In the genomic region with DNA sequence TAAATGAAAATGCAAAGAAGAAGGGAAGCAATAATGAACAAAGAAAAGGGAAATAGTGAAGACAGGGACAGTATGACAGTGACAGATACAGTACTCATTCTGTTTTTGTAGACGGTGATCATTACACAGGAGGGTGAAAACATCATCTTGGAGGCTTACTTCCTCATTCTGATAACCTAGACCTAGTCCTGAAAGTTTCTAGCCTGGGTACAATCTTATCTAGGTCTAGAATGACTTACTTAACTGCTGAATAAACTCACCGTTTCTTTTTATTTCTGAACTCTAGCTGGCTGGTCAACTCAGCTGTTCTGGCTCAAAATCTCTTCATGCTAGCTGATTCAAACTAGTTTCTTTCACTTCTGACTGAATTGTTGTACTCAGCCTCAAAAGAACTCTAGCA, we compare ENCODE assay signal across 27 mouse cellular contexts. TPM values are rescaled to one million over a fixed set of nuclear protein-coding genes. Genes with fewer than 3 reads are reported as not detected.
DNase-seq lines count a peak whose midpoint lies in the region; ATAC-seq and TF ChIP-seq lines count a peak whose summit lies in the region.
"Had no signal": no experiment of that assay in that cellular context is flagged by ENCODE, and none has a peak within 500 bp of the region (broad histone marks: within the 10 kb centered on the region; RNA-seq: fewer than 3 reads in every experiment).

No protein-coding gene starts in this region.

- no peaks in the 10 kb centered on the region for H3K9me3 ChIP-seq in MEL (replicated peaks; ENCODE audit: insufficient read depth, low read length)
- H3K9me3 ChIP-seq in liver, embryonic 11.5 days (ENCODE audit: control insufficient read depth, low read length) = peaks cover 14% of the 10 kb centered on the region
- H3K9me3 ChIP-seq: intestine, embryonic 15.5 days had no signal

- H3K79me2 ChIP-seq in MEL (ENCODE audit: control insufficient read depth, insufficient read depth, low read length, poor library complexity) = peaks cover 19% of the 10 kb centered on the region

- no peak for TF ChIP-seq POLR2A in MEL (IDR thresholded peaks at IDR 0.05; ENCODE audit: control insufficient read depth in 1 of 2, insufficient read depth in 1 of 2, low read depth in 1 of 2, low read length in 2 of 2, poor library complexity in 1 of 2)
- TF ChIP-seq POLR2A in embryonic fibroblast, embryonic 13.5 days (IDR thresholded peaks at IDR 0.05; ENCODE audit: low read depth, low read length) = no peak

- peak overlapping the region in 1 of 2 experiments; percentile 10; a peak in 3 of 4 replicates for H3K4me3 ChIP-seq in MEL (ENCODE audit: control insufficient read depth in 1 of 2, insufficient read depth in 1 of 2, low read depth in 2 of 2, low read length in 2 of 2)
- H3K4me3 ChIP-seq in embryonic fibroblast, embryonic 13.5 days (ENCODE audit: insufficient read depth, low read length) = no peak overlapping the region
- H3K4me3 ChIP-seq in liver, embryonic 11.5 days (ENCODE audit: low read depth, low read length) = no peak overlapping the region
- H3K4me3 ChIP-seq: embryonic facial prominence, embryonic 12.5 days; embryonic facial prominence, embryonic 15.5 days; erythroblast, embryonic 14.5 days; forebrain, embryonic 12.5 days; forebrain, embryonic 15.5 days; hindbrain, embryonic 13.5 days; intestine, embryonic 15.5 days had no signal

- DNase-seq in MEL (ENCODE audit: low read depth, low spot score) = peak; percentile 88
- no peak for DNase-seq in gastrocnemius, adult 18-20 months (ENCODE audit: low spot score)
- no peak for DNase-seq in left cerebral cortex, postnatal 4 days
- DNase-seq in liver, embryonic 11.5 days (ENCODE audit: low spot score) = no peak
- DNase-seq: adrenal gland, adult 2 months; adrenal gland, postnatal 14 days; cerebellum, adult 11 months; cerebellum, adult 2 months; cerebellum, adult 9-11 months; cerebellum, postnatal 25 days; gastrocnemius, postnatal 10 days; gastrocnemius, postnatal 36 days; heart, adult 11 months; kidney, adult 11 months had no signal

- ATAC-seq in megakaryocyte progenitor cell, adult 5-6 weeks (replicated peaks; ENCODE audit: poor library complexity) = peak; percentile 63
- ATAC-seq in liver, embryonic 11.5 days (replicated peaks; ENCODE audit: low FRiP score) = no peak
- ATAC-seq: CD4-positive, CD25-positive, alpha-beta regulatory T cell, adult 4 months; forebrain, embryonic 15.5 days; hindbrain, embryonic 16.5 days; intestine, embryonic 15.5 days; Patski had no signal

- H3K36me3 ChIP-seq in MEL (ENCODE audit: control insufficient read depth in 1 of 2, insufficient read depth in 2 of 2, low read length in 2 of 2) = peaks cover 11 to 20% of the 10 kb centered on the region in 2 experiments
- H3K36me3 ChIP-seq in liver, embryonic 11.5 days (ENCODE audit: control insufficient read depth, insufficient read depth, low read length) = peaks cover 7% of the 10 kb centered on the region; the same call in 1 of the 2 replicates
- H3K36me3 ChIP-seq: intestine, embryonic 15.5 days had no signal

- peak; percentile 75 to 81 for TF ChIP-seq EP300 in MEL (IDR thresholded peaks at IDR 0.05; ENCODE audit: low read depth in 1 of 2, low read length in 2 of 2)

- TF ChIP-seq CTCF in MEL (IDR thresholded peaks at IDR 0.05 in 2 of 3, conservative IDR thresholded peaks at IDR 0.05 in 1 of 3; ENCODE audit: control insufficient read depth in 1 of 3, insufficient read depth in 1 of 3, low read depth in 2 of 3, low read length in 3 of 3, poor library complexity in 1 of 3, severe bottlenecking in 1 of 3) = no peak
- no peak for TF ChIP-seq CTCF in embryonic fibroblast, embryonic 13.5 days (IDR thresholded peaks at IDR 0.05; ENCODE audit: borderline replicate concordance, insufficient read depth, low read length)

- H3K27me3 ChIP-seq in MEL (ENCODE audit: control insufficient read depth in 1 of 2, insufficient read depth in 2 of 2, low read length in 2 of 2) = no peaks in the 10 kb centered on the region
- no peaks in the 10 kb centered on the region for H3K27me3 ChIP-seq in liver, embryonic 11.5 days (replicated peaks; ENCODE audit: control insufficient read depth, insufficient read depth, low read length)
- H3K27me3 ChIP-seq: embryonic facial prominence, embryonic 12.5 days; embryonic facial prominence, embryonic 15.5 days; forebrain, embryonic 12.5 days; forebrain, embryonic 15.5 days; hindbrain, embryonic 13.5 days; intestine, embryonic 15.5 days; Patski had no signal

- H3K4me1 ChIP-seq in MEL (ENCODE audit: control insufficient read depth in 1 of 2, insufficient read depth in 2 of 2, low read length in 2 of 2) = peaks cover 4 to 12% of the 10 kb centered on the region in 2 experiments
- H3K4me1 ChIP-seq in embryonic fibroblast, embryonic 13.5 days (ENCODE audit: control insufficient read depth, insufficient read depth, low read length) = peaks cover 3% of the 10 kb centered on the region; the same call in 1 of the 2 replicates
- no peaks in the 10 kb centered on the region for H3K4me1 ChIP-seq in liver, embryonic 11.5 days (replicated peaks; ENCODE audit: control insufficient read depth, insufficient read depth, low read length)
- H3K4me1 ChIP-seq: embryonic facial prominence, embryonic 12.5 days; embryonic facial prominence, embryonic 15.5 days; forebrain, embryonic 12.5 days; forebrain, embryonic 15.5 days; hindbrain, embryonic 13.5 days; intestine, embryonic 15.5 days had no signal

- peak overlapping the region; percentile 82 for H3K27ac ChIP-seq in MEL (ENCODE audit: control insufficient read depth, low read depth, low read length)
- 0 out of 2 replicates have a peak overlapping the region, but pooled peaks have one; percentile 59 for H3K27ac ChIP-seq in embryonic fibroblast, embryonic 13.5 days (ENCODE audit: insufficient read depth, low read length)
- H3K27ac ChIP-seq in liver, embryonic 11.5 days (ENCODE audit: low read depth, low read length) = no peak overlapping the region
- H3K27ac ChIP-seq: embryonic facial prominence, embryonic 12.5 days; embryonic facial prominence, embryonic 15.5 days; forebrain, embryonic 12.5 days; forebrain, embryonic 15.5 days; hindbrain, embryonic 13.5 days; intestine, embryonic 15.5 days had no signal

- no peak for TF ChIP-seq RAD21 in MEL (IDR thresholded peaks at IDR 0.05; ENCODE audit: low read depth, low read length)

- H3K9ac ChIP-seq in MEL (ENCODE audit: control insufficient read depth, low read depth, low read length, poor library complexity, severe bottlenecking) = peak overlapping the region; percentile 32; the same call in 1 of the 2 replicates
- H3K9ac ChIP-seq in liver, embryonic 11.5 days (ENCODE audit: low read depth, low read length) = no peak overlapping the region
- H3K9ac ChIP-seq: embryonic facial prominence, embryonic 12.5 days; embryonic facial prominence, embryonic 15.5 days; forebrain, embryonic 12.5 days; forebrain, embryonic 15.5 days; hindbrain, embryonic 13.5 days; intestine, embryonic 15.5 days had no signal

- intact Hi-C loops in left cerebral cortex, postnatal 4 days (cut with DNase I) = no loop called here

- WGBS in liver, embryonic 11.5 days = 63% methylated on average over 2 of the region's 2 CpGs

- H3K4me2 ChIP-seq in liver, embryonic 11.5 days = no peak overlapping the region
- H3K4me2 ChIP-seq: embryonic facial prominence, embryonic 12.5 days; embryonic facial prominence, embryonic 15.5 days; forebrain, embryonic 12.5 days; forebrain, embryonic 15.5 days; heart, embryonic 11.5 days; hindbrain, embryonic 13.5 days; intestine, embryonic 15.5 days had no signal

TF ChIP-seq in MEL, 35 proteins besides CTCF, POLR2A, EP300 and RAD21:
- TF ChIP-seq CHD1 (IDR thresholded peaks at IDR 0.05; ENCODE audit: low read depth, low read length) = no peak
- no peak for TF ChIP-seq MYB (IDR thresholded peaks at IDR 0.05; ENCODE audit: low read depth, low read length)
- TF ChIP-seq GATA1 (IDR thresholded peaks at IDR 0.05; ENCODE audit: low read depth, low read length) = peak; percentile 82
- peak; percentile 89 for TF ChIP-seq ETS1 (IDR thresholded peaks at IDR 0.05; ENCODE audit: low read depth, low read length)
- TF ChIP-seq TAL1 (IDR thresholded peaks at IDR 0.05; ENCODE audit: low read length) = peak; percentile 27; the same call in 1 of the 2 replicates
- TF ChIP-seq TCF12 (IDR thresholded peaks at IDR 0.05; ENCODE audit: low read depth, low read length) = no peak
- TF ChIP-seq ELF1 (IDR thresholded peaks at IDR 0.05; ENCODE audit: low read depth, low read length) = peak; percentile 38; the same call in 1 of the 2 replicates
- no peak for TF ChIP-seq KAT2A (conservative IDR thresholded peaks at IDR 0.05; ENCODE audit: low read depth, low read length)
- TF ChIP-seq ZC3H11A (IDR thresholded peaks at IDR 0.05; ENCODE audit: low read depth, low read length) = no peak
- TF ChIP-seq HCFC1 (IDR thresholded peaks at IDR 0.05; ENCODE audit: low read depth, low read length) = no peak
- TF ChIP-seq MAZ (IDR thresholded peaks at IDR 0.05; ENCODE audit: low read depth, low read length) = no peak
- no peak for TF ChIP-seq MXI1 (IDR thresholded peaks at IDR 0.05; ENCODE audit: low read depth, low read length)
- no peak for TF ChIP-seq POLR2AphosphoS5 (IDR thresholded peaks at IDR 0.05; ENCODE audit: borderline replicate concordance, low read depth, low read length)
- TF ChIP-seq RCOR1 (IDR thresholded peaks at IDR 0.05; ENCODE audit: low read depth, low read length) = peak; percentile 55; the same call in 1 of the 2 replicates
- peak; percentile 65 for TF ChIP-seq SIN3A (IDR thresholded peaks at IDR 0.05; ENCODE audit: low read length)
TF ChIP-seq in MEL: peak in this region for 6.

RNA-seq across cellular contexts. Expression of gene 2010315B03Rik, which starts 37.4 kb away (rescaled TPM):
- 2.5 and 4.2 TPM in 2 replicates for total RNA-seq in MEL (2012; rRNA removed)
- polyA plus RNA-seq in MEL (2012; ENCODE audit: insufficient read depth in 1 of 2, insufficient read length in 2 of 2, low read depth in 1 of 2, low replicate concordance in 2 of 2, missing spikeins in 1 of 2) = 100 to 1,000 TPM in 1 of 2 experiments, 1 to 10 TPM in 1; 2.0 to 204 TPM
- 12.9 and 16.8 TPM in 2 replicates for polyA plus RNA-seq in embryonic fibroblast, embryonic 13.5 days (2011; ENCODE audit: insufficient read length, low read depth, missing spikeins)
- total RNA-seq in megakaryocyte progenitor cell, adult 5-6 weeks (2015) = 12.7 and 14.2 TPM in 2 replicates
- total RNA-seq in megakaryocyte progenitor cell, adult 5-6 weeks (2017) = 12.0 and 16.8 TPM in 2 replicates
- 10 to 100 TPM in 1 of 2 experiments, 1 to 10 TPM in 1; 8.1 to 12.4 TPM for total RNA-seq in gastrocnemius, adult 18-20 months (2021)
- 10 to 100 TPM; 16.0 to 18.3 TPM for total RNA-seq in left cerebral cortex, postnatal 4 days (2021)
- polyA plus RNA-seq in liver, embryonic 11.5 days (2014; fragmentation: Nextera tagmentation; extraction: Ambion mirVana) = 4.4 and 5.7 TPM in 2 replicates
- polyA plus RNA-seq: erythroblast, embryonic 14.5 days had no signal
